Mouse (Mus musculus) embryonic fibroblast, embryonic 13.5 days (primary cell): ENCODE measurements around the gene Slc41a2.

ENCODE experiments used
- CTCF ChIP-seq: IDR thresholded peaks from 2 replicates; pipeline ENCODE4 v1.5.1; 2011; ENCODE audit warnings: mild to moderate bottlenecking, control low read depth, low read length, moderate library complexity, borderline replicate concordance; ENCODE audit not compliant: insufficient read depth
- POLR2A ChIP-seq: IDR thresholded peaks from 2 replicates; pipeline ENCODE4 v1.6.1; 2011; ENCODE audit warnings: low read depth, mild to moderate bottlenecking, control low read depth, low read length, moderate library complexity

DNA sequence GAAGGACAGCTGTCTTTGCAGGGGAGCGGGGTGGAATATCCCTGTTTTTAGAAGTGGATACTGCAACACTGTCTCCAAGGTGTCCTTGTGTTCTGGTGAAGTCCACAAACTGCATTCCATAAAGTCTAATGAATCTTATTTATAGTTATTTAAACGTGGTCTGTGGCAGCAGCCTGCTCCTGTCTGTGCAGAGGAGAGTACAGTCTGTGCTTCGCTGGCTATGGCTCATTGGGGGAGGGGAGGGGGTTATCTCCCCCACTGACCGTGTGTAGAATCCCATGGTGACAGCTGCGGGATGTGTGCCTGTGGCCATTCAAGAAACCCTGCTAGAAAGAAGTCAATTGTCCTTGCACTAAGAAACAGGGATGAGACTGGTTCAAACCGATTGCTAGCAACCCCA is 145.7 kb downstream of the Slc41a2 start:
- TF ChIP-seq POLR2A (no peak), CTCF (no peak)
